Mouse (Mus musculus): Measurements from ENCODE around the gene Taok2.

Gene Taok2

DNA sequence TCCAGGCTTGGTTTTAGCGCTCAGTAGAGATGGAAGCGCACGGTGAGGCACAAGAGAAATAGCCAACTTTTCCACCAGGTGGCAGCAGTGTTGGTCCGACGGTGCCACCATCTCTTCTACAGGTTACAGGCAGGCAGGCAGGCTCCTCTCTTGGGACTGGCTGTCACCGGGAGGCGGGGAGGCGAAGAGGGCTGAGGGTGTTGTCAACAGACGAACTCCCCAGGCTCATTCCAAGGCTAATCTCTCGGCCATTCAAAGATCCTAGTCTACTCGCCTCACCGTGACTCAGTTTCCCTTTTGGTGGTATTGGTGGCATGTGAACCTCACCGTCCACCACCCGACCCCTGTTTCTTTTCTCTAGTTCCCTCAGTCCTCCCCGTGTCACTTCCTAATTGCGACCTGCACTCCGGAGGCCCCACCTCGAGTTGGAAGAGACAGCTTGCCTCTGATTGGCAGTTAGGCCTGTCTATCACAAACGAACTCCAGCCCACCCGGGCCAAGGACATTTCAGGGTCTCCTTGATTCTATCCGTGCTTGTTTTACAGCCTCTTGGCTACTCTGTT, 52.4 kb downstream of the Taok2 start:
- peak; percentile 35 to 55 for DNase-seq (ENCODE audit: low read depth in 1 of 2, low spot score in 2 of 2)

DNA sequence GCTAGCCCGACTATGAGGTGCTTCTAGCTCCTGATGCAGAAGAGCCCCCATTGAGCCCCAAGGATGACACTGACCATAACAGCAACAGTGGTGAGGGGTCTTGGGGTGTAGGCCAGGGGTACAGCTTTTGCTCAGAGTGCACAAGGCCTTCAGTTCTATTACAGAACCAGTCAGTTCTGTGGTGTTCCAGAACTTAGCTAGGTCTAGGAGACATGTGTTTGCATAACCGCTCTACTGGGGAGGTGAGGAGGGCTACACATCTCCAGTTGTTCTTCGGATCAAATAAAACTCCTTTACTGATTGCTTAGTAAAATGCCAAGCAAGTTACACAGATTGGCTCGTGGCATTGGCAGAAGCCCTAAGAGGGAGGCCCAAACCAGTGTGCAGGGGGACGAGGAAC, 53.0 kb downstream of the Taok2 start, which contains the start of gene 4930451I11Rik:
TSS of gene 4930451I11Rik (minus strand) at position 101 of the 400 bp plus-strand sequence.
- no peak for DNase-seq (ENCODE audit: low read depth in 1 of 2, low spot score in 2 of 2)

DNA sequence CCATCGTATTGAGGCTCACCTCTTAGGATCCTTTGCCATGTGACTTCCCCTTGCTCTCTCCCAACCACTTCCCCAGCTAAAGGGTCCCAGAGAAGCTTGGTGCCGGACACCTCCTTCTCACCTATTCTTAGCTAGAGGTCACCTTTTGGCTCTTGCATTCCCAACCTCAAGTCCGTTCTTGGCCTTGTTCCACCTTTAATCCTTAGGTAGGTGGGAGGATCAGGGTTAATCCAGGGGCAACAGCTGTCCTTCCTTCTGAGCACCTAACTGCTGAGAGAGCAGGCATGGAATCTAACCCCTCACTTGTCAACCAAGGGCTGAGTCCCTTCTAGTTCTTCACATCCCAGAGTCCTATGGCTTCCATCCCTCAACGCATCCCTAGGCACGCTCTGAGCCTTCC, 58.6 kb downstream of the Taok2 start:
- DNase-seq (ENCODE audit: low read depth in 1 of 2, low spot score in 2 of 2): no peak

DNA sequence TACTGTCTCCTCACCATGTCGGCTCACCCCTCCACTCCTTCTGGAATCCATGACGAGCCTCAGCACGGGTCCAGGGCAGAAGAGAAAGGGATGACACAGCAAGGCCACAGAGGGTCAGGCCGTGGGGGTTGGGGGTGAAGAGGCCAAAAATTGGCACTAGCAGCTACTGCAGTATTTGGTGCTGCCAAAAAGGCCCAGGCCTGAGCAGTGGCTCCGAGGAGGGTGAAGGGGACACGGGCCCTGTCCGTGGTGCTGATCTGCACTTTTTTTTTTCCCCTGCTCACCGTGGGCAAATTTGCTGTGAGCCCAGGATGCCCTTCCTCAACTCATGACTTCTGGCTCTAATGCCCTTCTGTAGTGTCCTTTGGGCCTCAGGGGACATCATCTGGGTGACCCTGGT, 59.1 kb downstream of the Taok2 start:
- no peak for DNase-seq (ENCODE audit: low read depth in 1 of 2, low spot score in 2 of 2)

DNA sequence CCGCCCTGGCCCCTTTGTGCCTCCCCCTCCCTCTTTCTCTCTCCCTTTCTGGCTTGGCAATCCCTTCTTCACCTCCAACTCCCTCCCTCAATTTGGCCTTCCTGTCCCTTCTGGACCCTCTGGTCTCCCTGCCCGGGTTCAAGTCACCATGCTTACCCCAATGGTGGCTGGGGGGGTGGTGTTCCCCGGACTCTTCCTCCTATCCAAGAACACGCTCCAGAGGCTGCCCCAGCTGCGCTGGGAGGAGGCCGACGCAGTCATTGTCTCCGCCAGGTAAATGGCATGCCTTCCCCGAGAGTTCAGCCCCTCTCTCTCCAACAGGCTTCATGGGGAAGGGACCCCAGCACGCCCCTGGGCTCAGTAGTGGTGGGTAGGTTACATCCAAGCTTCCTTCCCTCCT, 60.6 kb downstream of the Taok2 start:
- no peak for DNase-seq (ENCODE audit: low read depth in 1 of 2, low spot score in 2 of 2)

DNA sequence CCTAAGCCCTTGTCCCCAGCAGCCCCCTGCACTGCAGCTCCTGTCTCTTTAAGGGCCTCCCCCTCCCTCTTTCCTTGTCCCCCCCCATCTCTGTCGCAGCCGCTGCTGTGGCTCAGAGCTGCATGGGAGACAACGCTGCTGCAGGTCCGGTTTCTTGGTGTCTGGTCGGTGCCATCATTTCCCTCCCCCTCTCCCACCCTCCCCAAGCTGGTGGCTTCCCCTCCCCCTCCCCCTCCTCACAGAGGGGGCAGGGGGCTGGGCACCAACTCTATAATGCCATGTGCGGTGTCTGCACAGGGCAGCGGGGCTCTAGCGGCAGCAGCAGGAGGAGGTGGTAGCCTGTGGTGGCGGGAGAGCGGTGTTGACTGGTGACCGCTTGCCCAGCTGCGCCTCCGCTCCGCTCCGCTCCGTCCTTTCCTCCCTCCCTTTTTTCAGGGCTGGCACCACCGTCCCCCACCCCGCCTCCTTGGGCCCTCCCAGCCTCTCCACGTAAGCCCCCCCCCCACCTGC, 61.2 kb downstream of the Taok2 start:
- no peak for DNase-seq (ENCODE audit: low read depth in 1 of 2, low spot score in 2 of 2)

DNA sequence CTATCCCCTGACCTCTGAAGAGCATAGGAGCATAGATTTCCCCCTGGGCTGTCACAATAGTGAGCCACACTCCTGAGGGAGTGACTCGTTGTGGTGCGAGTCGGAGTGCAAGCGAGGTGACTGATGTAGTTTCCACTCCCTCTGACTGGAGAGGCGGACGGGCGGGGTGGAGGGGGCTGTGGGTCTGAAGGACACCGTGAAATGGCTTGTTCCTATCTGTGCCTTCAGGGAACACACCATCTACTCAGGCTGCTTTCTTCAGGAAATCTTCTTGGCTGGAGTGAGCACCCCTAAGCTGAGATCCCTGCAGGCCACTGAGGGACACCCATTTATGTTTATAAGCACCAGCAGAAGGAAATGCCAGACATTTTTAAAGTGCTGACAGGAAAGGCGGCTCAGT, 61.8 kb downstream of the Taok2 start:
- no peak for DNase-seq (ENCODE audit: low read depth in 1 of 2, low spot score in 2 of 2)

DNA sequence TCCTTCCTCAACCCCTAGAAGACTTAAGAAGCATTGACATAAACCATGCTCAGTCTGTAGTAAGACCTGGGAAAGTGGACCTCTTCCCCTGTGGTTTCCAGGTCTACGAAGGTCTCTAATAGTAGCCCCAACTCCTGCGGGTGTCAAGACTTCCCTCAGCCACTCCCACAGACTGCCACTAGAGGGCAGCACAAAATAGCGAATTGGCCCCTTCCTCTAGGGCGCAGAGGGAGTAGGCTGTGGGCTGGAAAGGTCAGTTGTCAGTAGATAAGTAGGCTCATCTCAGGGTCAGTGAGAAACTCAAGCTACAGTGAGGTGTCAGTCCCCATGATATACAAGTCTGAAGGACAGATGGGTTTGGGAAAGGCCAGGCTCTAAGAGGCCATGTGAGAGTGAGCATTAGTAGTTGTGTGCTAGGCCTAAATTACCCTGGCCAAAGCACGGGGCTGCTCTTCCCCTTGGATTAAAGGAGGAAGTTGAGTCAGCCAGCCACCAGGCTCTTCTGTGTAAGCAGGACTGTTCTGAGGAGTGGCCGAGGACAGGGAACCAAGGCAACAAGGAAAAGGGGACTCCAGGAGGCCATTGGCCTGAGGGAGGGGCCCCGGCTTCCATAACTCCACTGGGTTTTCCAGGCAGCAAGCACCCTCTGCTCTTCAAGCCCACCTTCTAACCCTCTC, 62.5 kb downstream of the Taok2 start:
- peak; percentile 33 to 69 for DNase-seq (ENCODE audit: low read depth in 1 of 2, low spot score in 2 of 2)

DNA sequence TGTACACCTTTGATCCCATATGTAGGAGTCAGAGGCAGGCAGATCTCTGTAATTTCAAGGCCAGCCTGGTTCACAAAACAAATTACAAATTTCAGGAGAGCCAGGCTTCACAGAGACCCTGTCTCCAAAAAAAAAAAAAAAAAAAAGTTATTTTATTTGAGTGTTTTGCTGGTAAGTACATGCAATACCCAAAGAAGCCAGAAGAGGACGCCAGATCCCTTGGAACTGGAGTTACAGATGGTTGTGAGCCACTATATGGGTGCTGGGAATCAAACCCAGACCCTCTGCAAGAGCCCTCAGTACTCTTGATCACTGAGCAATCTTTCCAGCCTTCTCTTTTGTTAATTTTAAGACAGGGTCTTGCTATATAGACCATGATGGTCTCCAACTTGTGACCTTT, 65.7 kb downstream of the Taok2 start:
- no peak for DNase-seq (ENCODE audit: low read depth in 1 of 2, low spot score in 2 of 2)

DNA sequence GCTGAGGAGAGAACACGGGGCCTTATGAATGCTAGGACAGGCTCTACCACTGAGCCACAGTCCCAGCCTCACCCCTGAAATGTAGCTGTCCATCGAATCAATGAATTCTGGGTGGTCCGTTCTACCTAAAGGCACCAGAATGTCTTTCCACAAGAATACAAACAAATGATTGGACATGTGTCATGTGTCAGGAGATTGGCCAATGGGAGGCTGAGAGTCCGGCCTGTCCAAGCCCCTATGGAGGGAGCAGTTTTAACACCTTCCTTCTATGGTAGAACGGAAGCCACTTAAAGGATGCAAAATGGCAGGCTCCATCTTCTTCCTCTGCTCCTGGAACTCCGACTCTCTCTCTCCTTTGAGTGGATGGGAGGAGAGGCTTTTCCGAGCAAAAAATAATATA, 66.9 kb downstream of the Taok2 start:
- no peak for DNase-seq (ENCODE audit: low read depth in 1 of 2, low spot score in 2 of 2)

DNA sequence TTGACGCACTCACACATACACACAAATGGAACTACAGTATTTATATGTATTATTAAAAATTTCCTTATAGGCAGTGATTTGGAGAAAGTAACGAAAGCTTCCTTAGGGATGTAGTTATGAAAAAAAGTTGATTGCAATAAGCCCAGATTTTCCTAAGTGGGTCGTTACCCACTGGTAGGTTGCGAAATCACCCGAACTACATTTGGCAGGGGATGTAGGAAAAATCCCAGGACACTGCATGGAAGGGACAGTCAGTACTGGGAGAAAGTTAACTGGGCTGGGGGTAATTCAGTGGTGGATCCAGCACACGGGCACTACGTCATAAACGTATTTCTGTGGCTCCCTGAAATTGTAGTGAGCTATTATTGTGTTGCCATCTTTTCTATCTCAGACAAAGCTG, 68.0 kb downstream of the Taok2 start:
- DNase-seq (ENCODE audit: low read depth in 1 of 2, low spot score in 2 of 2): no peak

DNA sequence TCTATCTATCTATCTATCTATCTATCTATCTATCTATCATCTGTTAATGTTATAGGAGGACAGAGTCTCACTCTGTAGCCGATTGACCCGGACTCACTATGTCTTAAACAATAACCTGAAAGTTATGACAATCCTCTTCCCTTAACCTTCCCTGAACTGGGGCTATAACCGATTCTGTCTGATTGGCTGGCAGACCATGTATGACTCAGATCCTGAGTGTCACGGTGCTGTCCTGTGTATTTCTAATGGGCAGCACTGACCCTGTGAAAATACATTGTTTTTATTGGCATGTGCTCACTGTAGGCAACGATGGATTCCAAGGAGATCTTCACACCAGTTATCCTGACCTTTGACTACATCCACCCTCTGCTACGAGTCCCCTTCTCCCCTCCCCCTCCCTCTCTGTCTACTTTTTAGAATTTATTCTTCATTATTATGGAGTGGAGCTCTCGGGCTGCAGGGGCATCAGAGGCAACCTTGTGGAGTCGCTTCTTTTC, 68.7 kb downstream of the Taok2 start:
- DNase-seq (ENCODE audit: low read depth in 1 of 2, low spot score in 2 of 2): no peak

Measured in monocyte, adult 2 months (primary cell).